Mouse (Mus musculus) heart, postnatal 0 days (tissue): ENCODE data around the gene Olfr638. TPM values are rescaled to one million over a fixed set of nuclear protein-coding genes. Genes with fewer than 3 reads are reported as not detected.
"Not testable (repeated sequence)": the region's sequence is repeated elsewhere in the genome, so short reads cannot be mapped to it uniquely, and the experiment has no call there.

Experiments
- ATAC-seq: fragments of 200-750 bp; cut with Nextera tagmentation; 2 replicates; pipeline ENCODE4 v1.8.0; 2017; ENCODE audit warnings: low read depth, moderate number of reproducible peaks, moderate library complexity; ENCODE audit not compliant: insufficient read depth
- DNase-seq: peaks from one replicate; pipeline ENCODE4 v3.0.0-alpha.2; 2016; ENCODE audit warnings: low spot score
- H3K27ac ChIP-seq: fragments of 300-500 bp; sonication (generic); 2 replicates; pipeline ENCODE4 v1.5.1; 2014; ENCODE audit warnings: low read depth, mild to moderate bottlenecking
- H3K27me3 ChIP-seq: fragments of 300-500 bp; sonication (generic); 2 replicates; pipeline ENCODE4 v1.6.1; 2014; ENCODE audit warnings: low read length, mixed read lengths; ENCODE audit not compliant: control insufficient read depth, insufficient read depth
- H3K36me3 ChIP-seq: fragments of 300-500 bp; sonication (generic); replicated peaks from 2 replicates; pipeline ENCODE4 v1.6.1; 2014; ENCODE audit warnings: low read length, mixed read lengths; ENCODE audit not compliant: control insufficient read depth, insufficient read depth
- H3K4me1 ChIP-seq: fragments of 300-500 bp; sonication (generic); 2 replicates; pipeline ENCODE4 v1.6.1; 2014; ENCODE audit warnings: antibody characterized with exemption; ENCODE audit not compliant: control insufficient read depth, insufficient read depth
- H3K4me2 ChIP-seq: fragments of 300-500 bp; sonication (generic); 2 replicates; pipeline ENCODE4 v1.6.1; 2014; ENCODE audit warnings: low read depth, mild to moderate bottlenecking, low read length, moderate library complexity
- H3K4me3 ChIP-seq: fragments of 300-500 bp; sonication (generic); 2 replicates; pipeline ENCODE4 v1.5.1; 2014; ENCODE audit warnings: low read depth, low read length
- H3K9ac ChIP-seq: fragments of 300-500 bp; sonication (generic); replicated peaks from 2 replicates; pipeline ENCODE4 v1.6.1; 2014; ENCODE audit warnings: low read depth, low read length, mixed read lengths
- H3K9me3 ChIP-seq: fragments of 300-500 bp; sonication (generic); replicated peaks from 2 replicates; pipeline ENCODE4 v1.6.1; 2016; ENCODE audit warnings: low read length; ENCODE audit not compliant: control insufficient read depth
- CTCF ChIP-seq: IDR thresholded peaks from 2 replicates; pipeline ENCODE4 v1.5.1; 2016; ENCODE audit warnings: antibody characterized with exemption, control low read depth, low read depth
- EP300 ChIP-seq: IDR thresholded peaks from 2 replicates; pipeline ENCODE4 v1.6.1; 2016; ENCODE audit warnings: antibody characterized with exemption, low read depth
- WGBS: fragments of 180-500 bp; shearing (Covaris S2); extraction: QIAGEN DNeasy Blood & Tissue Kit; methylation state at CpG from one replicate; pipeline ENCODE4 v1.1.7; 2014; 5-methylcytosine and 5-hydroxymethylcytosine counted together
- polyA plus RNA-seq: library from polyadenylated mRNA; unstranded; fragments of >200 nt; fragmentation: Nextera tagmentation; extraction: Ambion mirVana; gene quantifications from 2 replicates; pipeline ENCODE4 v1.2.1, GENCODE M21; 2015
- total RNA-seq: library from RNA; depleted of rRNA; stranded (reverse); fragments of >200 nt; gene quantifications from 2 replicates; pipeline ENCODE4 v1.2.3, GENCODE M21; 2014; ENCODE audit warnings: low replicate concordance; rRNA removed

Gene Olfr638
- total RNA-seq = not detected in 2 replicates
- not detected in 2 replicates for polyA plus RNA-seq

DNA sequence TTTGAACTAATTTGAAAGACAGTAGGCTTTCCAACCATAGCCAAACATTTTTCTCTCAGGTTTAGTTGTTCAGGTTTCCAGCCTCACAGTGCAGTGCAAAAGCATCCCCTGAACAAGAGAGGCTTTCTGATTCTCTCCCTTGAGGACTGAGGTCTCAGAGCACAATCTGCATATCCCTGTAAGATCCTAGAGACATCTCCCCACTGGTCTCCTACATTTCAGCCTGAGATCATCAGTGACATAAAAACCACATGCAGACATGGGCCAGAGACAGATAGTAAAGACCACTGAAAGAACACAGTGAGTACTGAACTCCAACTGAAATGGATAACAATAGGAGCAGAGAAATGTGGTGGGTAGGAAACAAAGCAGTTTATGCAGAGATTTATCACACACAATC lies at the start of gene Olfr638:
Gene Olfr638 (plus strand): TSS at position 301 of the 400 bp plus-strand sequence.
- DNase-seq (no peak), ATAC-seq (no peak)
- Histone ChIP-seq H3K36me3 (no peaks in the 10 kb centered on the region), H3K27ac (no peak within 1 kb of the TSS), H3K9ac (no peak within 1 kb of the TSS), H3K9me3 (no peaks in the 10 kb centered on the region), H3K4me2 (no peak within 1 kb of the TSS), H3K4me1 (no peaks in the 10 kb centered on the region), H3K27me3 (no peaks in the 10 kb centered on the region), H3K4me3 (no peak within 1 kb of the TSS)
- TF ChIP-seq EP300 = no peak
- TF ChIP-seq CTCF = no peak

DNA sequence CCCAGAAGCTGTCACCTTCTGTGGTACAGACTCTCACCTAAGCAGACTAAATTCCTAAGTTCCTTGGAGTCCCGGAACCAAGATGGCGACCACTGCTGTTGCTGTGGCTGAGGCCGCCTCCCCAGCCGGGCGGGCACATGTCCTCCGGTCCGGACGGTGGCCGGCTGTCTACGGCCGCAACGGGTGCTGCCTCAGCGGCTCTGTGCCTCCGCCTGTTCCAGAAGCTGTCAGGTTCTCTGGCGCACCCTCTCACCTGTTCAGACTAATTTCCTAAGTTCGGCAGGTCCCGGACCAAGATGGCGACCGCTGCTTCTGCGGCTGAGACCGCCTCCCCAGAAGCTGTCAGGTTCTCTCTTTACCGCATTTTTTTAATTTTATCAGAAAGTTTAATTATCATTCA lies 31.7 kb upstream of the Olfr638 start:
- not testable (repeated sequence) for DNase-seq, H3K9ac ChIP-seq, H3K36me3 ChIP-seq, H3K27ac ChIP-seq, H3K4me2 ChIP-seq, H3K4me1 ChIP-seq, H3K4me3 ChIP-seq, H3K9me3 ChIP-seq, H3K27me3 ChIP-seq, ATAC-seq
- 84% methylated on average over 22 of the region's 22 CpGs for WGBS

DNA sequence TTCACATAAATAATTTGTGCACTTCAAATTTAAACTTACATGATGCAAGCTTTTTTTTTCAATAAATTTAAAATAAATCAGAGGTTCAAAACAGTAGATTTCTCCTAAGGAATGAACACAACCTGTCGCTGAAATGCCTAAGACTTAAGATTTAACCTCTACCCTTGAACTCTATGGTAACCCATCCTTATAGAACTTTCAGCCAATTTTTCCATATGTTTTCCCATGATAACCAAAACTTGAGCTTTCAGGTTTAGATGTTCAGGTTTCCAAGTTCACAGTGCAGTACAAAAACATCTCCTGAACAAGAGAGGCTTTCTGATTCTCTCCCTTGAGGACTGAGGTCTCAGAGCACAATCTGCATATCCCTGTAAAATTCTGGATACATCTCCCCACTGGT lies 27.7 kb upstream of the Olfr638 start, which contains the start of gene Olfr635:
Gene Olfr635 (plus strand): TSS at position 301 of the 400 bp plus-strand sequence.
- TF ChIP-seq EP300 (no peak), CTCF (no peak)
- H3K9me3 ChIP-seq = no peaks in the 10 kb centered on the region
- H3K4me1 ChIP-seq = no peaks in the 10 kb centered on the region
- no peaks in the 10 kb centered on the region for H3K36me3 ChIP-seq
- ATAC-seq = no peak
- no peak within 1 kb of the TSS for H3K4me3 ChIP-seq
- WGBS = 59% methylated on average over 1 of the region's 1 CpGs
- no peak within 1 kb of the TSS for H3K9ac ChIP-seq
- H3K27ac ChIP-seq = no peak within 1 kb of the TSS
- no peak for DNase-seq
- no peaks in the 10 kb centered on the region for H3K27me3 ChIP-seq
- no peak within 1 kb of the TSS for H3K4me2 ChIP-seq

DNA sequence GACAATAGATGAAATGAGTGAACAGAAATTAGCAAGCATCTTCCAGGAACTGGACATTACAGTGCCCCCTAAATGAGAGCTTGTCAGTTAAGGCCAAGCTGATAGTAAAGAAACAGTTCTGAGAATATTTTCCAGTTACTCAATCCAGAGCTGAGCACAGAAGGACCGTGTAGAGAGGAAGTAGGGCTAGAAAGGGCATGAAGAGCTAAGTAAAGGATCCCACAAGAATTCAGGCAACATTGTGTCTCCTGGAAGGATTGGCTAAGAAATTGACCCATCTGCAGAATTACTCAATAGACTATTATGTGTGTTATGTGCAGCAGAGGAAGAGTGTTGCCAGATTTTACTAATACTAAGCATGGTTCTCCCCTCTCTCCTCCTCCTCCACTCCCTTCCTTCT lies 26.8 kb upstream of the Olfr638 start:
- WGBS = 32% methylated on average over 1 of the region's 1 CpGs
- ATAC-seq = no peak

DNA sequence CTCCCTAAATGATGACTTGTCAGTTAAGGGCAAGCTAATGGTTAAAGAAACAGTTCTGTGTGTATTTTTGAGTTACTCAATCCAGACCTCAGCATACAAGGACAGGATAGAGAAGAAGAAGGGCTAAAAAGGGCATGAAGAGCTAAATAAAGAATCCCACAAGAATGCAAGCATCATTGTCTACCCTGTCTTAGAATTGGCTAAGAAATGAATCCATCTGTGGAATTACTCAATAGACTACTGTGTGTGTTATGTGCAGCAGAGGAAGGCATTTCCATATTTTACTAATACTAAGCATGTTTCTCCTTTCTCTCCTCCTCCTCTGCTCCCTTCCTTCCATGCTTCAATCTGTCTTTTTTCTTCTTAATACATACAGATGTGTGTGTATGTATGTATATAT lies 578 bp downstream of the Olfr638 start:
- Histone ChIP-seq H3K4me2 (no peak overlapping the region), H3K36me3 (no peaks in the 10 kb centered on the region), H3K9ac (no peak overlapping the region), H3K27me3 (no peaks in the 10 kb centered on the region), H3K9me3 (no peaks in the 10 kb centered on the region), H3K4me1 (no peaks in the 10 kb centered on the region), H3K4me3 (no peak overlapping the region), H3K27ac (no peak overlapping the region)
- no peak for TF ChIP-seq CTCF
- no peak for TF ChIP-seq EP300
- ATAC-seq = no peak
- no peak for DNase-seq

More for the DNA sequence above, 26.8 kb upstream of the Olfr638 start:
- Histone ChIP-seq H3K4me1 (no peaks in the 10 kb centered on the region), H3K4me3 (no peak overlapping the region), H3K36me3 (no peaks in the 10 kb centered on the region), H3K4me2 (no peak overlapping the region), H3K9me3 (no peaks in the 10 kb centered on the region), H3K27me3 (no peaks in the 10 kb centered on the region), H3K9ac (no peak overlapping the region), H3K27ac (no peak overlapping the region)
- no peak for TF ChIP-seq EP300
- TF ChIP-seq CTCF = no peak
- DNase-seq = no peak

DNA sequence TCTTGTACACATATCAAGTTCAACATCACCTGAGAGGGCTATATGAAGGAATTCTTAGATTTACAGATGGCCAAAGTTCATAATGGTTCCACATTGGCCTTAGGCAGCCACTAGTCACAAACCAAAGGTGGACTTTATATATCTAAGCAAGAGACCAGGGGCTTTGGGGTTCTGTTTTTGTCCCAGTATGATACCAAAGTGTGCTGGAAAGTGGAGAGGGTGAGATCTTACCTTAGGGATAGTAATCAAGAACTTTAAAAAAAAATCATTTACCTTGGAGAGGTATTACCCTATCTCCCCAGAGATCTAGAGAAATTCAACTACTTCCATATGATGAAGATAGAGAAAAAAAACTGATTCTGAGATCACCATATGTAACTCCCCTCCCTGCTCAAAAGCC lies 18.7 kb downstream of the Olfr638 start, which contains the start of gene Olfr639:
Gene Olfr639 (minus strand): TSS at position 101 of the 400 bp plus-strand sequence.
- no peak for ATAC-seq
- Histone ChIP-seq H3K27me3 (no peaks in the 10 kb centered on the region), H3K9me3 (no peaks in the 10 kb centered on the region), H3K4me3 (no peak within 1 kb of the TSS), H3K4me1 (no peaks in the 10 kb centered on the region), H3K36me3 (no peaks in the 10 kb centered on the region), H3K9ac (no peak within 1 kb of the TSS), H3K27ac (no peak within 1 kb of the TSS), H3K4me2 (no peak within 1 kb of the TSS)
- no peak for DNase-seq
- TF ChIP-seq EP300 (no peak), CTCF (no peak)
